Mouse (Mus musculus) retina, adult 2 months (tissue): ENCODE data around the gene Cpb1.
A peak's percentile ranks its signal among the peaks of the same experiment; 100 is the strongest.

Experiments used
- DNase-seq: peaks from one replicate; pipeline ENCODE4 v3.0.0-alpha.2; 2012; ENCODE audit warnings: low read depth, low spot score

Cpb1 gene

DNA sequence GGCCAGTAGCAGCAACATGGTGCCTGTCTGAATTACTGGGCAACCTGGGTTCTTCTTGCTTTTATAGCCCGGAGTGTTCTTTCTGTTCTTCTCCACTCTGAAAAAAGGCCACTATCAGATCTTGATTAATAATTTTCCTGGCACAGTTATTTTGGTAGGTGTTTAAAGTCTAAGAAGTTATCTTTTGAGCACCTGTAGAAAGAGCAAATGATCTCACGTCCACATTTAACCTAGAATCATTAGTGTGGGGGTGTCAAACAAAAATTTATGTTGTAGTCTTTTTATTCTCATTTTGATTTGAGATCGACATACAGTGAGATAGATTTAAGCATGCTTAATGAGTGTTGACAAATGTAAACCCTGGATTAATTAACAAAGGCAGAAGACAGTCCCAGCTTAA is at the start of gene Cpb1:
Gene Cpb1 (minus strand): TSS at position 101 of the 400 bp plus-strand sequence.
- no peak for DNase-seq

DNA sequence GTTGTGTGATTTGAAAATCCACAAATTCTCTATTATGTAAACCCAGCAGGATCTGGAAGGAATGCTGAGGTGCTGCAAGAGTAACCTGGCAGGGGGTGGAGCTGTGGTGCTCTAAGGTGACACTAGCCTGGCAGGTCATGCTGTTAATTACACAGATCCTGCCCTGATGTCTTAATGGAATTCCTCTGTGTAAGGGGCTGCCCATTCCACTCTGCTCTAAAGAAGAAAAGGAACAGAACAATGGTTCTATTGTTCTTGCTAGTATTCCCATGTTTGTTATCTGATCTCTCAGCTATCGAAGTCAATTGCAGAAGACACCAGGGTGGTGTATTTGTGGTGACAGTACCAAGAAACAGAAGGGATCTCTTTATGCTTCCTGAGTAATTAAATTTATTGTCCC is 41.7 kb upstream of the Cpb1 start:
- DNase-seq: no peak

DNA sequence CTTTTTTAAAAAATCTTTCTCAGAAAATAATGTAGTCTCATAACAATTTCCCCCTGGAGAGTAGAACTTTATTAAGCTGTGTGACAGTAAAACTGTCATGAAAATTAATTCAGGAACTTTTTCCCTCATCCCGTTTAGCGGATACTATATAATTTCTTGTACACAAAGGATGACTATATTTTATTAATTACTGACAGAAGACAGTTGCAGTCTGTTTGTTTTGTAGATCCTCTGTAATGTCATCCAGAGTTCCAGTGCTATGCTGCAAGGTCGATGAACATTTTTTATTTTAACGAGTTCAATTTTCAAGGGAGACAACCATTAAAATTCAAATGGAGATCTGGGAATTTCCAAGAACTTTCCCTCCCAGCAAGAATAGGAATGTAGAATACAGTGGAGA is 33.6 kb upstream of the Cpb1 start:
- no peak for DNase-seq

DNA sequence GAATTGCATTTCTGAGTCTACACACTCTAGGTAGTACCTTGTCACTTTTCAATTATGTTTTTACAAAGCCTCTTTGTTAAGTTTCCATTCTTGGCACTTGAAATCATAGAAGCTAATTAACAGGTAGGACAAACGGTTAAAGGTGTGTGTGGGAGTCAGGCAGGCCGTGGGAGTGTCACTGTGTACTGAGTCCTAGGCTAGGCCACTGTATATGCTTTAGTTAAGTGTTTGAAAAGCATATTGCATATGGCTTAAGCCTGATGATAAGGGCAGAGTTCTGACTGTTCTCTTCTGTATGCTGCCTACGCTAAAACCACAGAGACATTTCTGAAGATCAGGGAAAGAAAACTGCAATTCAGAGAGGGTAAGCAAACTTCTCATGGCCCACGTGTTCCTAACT is 31.7 kb upstream of the Cpb1 start:
- DNase-seq: no peak

DNA sequence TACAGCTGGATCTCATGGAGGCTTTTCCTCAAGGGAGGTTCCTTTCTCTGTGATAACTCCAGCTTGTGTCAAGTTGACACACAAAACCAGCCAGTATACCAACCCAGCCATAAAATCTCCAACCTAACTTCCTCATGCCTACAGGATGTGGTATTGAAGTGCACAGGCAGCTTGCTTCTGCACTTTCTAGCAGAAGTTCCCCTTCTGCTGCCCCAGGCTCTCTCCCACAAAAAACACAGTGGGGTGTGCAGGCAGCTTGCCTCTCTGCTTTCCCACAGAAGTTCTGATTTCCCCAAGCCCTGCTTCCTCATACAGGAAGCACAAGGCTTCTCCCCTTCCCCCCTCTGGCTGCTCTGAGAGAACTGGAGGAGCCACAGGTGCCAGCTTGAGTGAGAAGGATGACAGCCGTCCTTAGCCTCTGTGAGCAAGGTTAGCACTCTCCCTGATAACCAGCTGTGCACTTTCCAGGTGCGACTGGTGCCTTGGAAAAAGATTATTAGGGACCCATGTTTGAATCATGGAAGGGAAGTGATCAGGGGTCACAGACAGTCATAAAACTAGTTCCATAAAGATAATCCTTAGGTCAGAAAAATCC is 29.3 kb upstream of the Cpb1 start:
- no peak for DNase-seq

DNA sequence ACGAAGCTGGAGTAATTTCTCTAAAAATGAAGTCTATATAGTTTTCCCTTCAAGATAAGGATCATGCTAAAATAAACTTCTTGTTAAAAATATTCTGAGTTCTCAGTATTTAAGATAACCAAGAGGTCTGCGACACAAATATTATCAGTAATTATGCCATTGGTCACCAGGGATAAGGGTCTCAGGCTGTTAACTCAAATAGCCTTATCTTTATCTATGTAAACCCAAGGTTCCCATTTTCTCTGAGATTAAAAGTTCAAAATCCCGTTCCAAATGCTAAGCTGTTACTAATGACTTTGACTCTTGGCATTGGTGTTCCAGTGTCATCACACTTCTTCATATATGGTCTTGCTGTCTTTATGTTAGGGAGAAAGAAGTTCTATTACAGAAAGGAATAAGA is 20.0 kb upstream of the Cpb1 start:
- no peak for DNase-seq

DNA sequence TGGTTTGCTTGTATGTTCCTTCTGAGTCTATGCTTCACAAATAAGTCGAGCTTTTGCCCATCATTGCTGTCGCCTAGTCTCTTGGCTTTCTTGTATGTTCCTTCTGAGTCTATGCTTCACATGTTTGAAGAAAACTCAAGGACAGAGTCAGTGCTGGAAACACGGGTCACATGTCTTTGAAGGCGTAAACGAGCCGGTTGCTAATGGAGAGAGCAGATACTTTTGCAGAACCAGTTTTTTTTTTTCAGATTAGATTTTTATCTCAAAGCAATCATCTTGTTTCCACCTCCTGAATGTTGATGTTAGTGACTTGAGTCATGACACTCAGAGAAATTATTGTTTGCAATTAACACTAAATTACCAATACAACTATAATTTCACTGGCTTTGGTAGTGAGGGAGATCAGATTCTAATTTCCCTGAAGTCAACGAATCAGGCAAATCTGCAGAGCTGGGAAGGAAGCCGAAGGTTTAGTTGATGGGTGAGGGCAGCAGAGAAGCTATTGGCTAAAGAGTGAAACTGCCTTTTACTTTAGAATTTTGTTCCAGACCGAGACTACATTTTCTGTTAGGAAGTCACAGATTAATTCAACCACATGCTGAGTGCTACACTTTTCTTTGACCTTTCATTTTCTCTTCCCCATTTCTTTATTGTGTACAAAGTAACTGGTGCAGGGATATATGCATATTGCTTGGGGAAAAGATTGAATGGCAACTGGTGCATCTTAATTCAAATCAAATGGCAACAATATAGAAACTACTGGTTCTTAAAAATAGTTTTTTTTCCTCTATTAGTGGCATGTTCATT is 19.2 kb upstream of the Cpb1 start:
- no peak for DNase-seq

DNA sequence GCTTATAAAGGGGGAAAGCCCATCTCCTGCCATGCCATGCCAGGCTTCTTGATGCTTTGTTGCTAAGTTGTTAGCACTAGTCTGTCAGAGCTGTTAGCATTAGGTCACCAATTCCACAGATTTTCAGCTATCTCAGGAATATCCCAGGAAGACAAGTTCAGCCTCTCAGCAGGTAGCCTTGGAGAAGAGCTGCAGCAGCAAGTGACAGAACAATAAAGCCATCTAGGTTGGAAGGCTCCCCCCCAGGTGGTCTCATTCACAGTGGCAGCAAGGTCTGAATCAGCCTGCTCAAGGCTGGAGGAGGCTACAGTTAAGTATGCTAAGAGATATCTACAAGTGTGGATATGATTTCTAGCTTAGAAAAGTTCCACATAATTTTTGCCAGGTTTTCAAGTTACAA is 15.8 kb upstream of the Cpb1 start:
- no peak for DNase-seq

DNA sequence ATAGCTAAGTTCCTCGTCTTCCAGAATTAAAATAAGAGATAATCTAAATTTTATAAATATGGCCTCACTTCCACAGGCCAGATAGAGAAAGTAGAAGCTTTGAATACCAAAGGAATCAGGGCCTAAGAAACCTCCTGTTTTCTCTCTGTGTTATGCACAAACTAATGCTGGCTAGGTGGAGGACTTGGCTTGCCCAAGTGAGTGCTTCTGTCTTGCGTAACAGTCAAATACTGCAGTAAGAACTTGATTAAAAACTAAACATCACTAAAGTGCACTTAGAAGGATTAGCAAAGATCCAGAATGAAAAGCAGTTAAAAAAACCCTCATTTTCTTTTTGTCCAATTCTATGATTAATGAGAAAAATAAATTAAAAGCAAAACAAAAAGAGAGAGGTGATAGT is 13.2 kb upstream of the Cpb1 start:
- no peak for DNase-seq

DNA sequence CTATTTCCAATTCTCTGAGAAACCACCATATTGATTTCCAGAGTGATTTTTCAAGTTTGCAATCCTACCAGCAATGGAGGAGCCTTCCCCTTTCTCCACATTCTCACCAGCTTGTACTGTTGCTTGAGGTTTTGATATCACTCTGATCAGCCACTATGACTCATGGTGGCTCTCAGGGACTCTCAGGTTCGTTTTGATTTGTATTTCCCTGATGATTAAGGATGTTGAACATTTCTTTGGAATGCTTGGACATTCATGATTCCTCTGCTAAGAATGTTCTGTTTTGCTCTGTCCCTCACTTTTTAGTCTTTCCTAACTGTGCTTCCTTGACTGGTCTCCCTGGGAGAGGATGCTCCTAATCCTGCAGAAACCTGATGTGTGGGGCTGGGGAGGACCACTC is 6.3 kb upstream of the Cpb1 start:
- no peak for DNase-seq

DNA sequence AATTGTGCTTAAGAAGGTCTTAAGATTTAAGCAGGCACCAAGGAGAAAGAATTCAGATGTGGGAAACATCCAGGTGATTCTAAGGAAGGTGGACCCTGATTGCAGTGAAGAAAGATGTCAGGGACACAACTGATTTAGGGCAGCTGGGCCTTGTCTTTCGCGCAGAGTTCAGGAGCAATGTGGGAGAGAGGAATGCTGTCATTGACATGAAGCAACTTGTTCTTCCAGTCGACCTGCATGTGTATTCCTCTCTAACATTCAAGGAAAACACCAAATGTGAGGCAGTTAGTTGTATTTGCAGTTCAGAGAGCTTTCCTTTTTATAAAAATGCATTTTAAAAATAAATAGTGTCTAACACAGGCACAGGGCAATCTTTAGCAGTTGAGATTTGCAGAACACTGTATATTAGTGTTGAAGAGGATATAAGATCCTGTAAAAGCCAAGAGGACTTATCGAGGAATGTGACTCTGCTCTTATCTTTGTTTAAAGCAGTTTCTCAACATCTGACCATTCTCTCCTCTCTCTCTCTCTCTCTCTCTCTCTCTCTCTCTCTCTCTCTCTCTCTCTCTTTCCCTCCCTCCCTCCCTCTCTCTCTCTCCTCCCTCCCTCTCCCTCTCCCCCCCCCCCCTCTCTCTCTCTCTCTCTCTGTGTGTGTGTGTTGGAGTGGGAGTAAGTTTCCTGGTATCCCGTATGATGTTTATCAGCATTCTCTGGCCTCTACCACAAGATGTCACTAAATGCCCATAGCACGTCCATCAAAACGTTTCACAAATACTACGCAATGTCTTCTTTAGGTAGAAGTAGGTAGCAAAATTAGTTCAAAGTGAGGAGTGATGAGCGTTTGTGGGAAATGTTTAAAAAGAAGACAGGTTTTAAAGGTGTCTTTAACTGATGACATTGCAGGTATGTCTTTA is 20.7 kb downstream of the Cpb1 start:
- DNase-seq: peak; percentile 2

DNA sequence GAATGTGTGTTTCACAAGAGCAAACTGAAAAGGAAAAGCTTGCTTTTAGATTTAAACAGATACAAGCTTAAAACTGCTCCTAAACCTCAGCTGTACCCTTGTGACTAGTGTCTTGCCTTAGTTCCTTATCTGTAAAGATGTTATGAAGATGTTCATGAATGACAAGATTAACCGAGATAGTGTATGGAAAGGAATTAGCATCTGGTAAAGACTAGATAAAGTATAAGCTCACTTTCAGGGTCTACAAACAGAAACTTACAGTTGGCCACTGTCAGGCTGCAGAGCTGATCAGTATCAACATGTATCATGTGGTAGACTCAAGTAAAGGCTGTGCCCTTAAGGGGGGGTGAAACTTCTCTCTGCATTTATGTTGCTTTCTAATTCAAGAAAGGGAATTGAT is 31.6 kb downstream of the Cpb1 start:
- no peak for DNase-seq

DNA sequence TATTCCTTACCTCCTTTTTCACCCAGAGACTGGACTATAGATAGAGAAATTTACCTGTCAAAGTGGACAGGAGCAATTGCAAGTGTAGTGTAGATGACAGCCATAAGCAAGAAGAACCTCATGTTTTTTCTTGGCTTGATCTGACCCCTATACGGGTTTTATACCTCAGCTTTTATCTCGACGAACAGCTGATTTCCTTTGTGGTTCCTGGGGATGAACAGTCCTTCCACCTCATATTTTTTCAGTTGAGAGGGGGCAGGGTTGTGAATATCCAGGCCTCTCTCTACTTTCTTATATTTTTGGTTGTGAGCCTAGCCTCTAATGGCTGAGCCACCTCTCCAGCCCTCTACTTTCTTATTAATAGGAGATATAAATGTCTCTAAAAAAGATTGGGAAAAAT is 33.5 kb downstream of the Cpb1 start, which contains the start of gene Cpa3:
Gene Cpa3 (minus strand): TSS at position 132 of the 400 bp plus-strand sequence.
- DNase-seq: no peak

DNA sequence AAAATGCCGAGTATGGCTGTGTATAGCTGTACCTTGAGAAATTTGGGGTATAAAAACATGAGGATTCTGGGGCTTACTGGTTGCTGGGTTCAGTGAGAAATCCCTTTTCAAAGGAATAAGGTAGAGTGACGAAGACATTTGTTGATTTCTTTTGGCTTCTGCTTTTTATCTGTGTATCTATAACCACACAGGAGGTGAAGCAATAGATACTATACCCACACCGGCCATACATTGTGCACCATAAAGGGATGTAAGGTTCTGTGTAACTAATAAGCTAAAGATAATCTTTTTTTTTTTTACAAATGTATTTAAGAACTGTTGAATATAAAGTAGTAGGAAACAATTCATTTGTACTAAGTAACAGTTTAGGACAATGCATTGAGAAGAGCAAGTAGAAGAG is 35.8 kb downstream of the Cpb1 start:
- DNase-seq: no peak

DNA sequence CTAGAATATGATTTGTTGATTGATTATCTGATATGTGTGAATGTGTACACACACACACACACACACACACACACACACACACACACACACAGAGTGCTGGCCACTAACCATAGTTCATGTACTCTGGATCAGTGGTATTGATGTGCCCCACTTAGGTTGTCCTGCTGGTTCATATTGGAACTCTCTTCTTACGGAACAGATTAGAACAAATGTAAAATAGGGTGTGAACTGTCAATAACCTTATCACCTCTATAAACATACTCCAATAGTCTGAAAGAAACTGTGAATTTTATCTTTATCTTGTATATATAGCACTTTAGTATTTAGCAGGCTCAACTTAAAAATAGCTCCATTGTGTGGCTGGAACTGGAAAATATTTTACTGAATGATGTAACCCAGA is 38.6 kb downstream of the Cpb1 start:
- no peak for DNase-seq

DNA sequence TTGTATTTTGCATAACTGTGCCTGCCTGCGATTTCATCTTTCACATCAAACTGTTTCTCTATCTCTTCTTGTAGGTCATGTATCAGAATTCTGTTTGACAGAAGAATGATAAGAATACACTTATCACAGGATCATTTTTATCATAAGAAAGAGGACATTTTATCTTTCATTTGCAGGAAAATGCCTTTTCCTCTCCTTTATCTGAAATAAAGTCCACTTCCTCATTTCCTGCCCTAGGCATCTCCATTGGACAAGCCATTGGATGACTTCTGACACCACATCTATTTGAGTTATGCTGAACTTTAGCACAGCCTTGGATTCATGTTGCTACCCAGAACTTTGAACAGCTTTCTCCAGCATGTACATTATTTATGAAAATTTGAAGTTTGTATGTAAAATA is 46.5 kb downstream of the Cpb1 start:
- no peak for DNase-seq

DNA sequence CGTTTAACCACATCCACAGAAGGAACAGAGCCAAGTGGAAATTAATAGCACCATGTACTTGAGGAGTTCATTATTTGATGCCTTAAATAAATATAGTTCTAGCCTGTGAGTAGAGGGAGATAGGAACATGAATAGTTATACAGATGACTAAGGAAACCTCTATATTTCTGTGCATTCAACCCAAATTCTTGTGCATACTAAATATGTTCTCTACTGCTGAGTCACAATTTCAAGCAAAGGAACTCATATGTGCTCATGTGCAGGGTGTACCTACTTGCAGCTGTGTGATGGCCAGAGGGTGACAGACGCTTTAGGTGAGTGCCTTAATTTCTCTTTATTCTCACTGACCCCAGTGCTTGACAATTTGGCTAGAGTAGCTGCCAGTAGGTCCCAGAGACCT is 50.1 kb downstream of the Cpb1 start:
- DNase-seq: no peak

DNA sequence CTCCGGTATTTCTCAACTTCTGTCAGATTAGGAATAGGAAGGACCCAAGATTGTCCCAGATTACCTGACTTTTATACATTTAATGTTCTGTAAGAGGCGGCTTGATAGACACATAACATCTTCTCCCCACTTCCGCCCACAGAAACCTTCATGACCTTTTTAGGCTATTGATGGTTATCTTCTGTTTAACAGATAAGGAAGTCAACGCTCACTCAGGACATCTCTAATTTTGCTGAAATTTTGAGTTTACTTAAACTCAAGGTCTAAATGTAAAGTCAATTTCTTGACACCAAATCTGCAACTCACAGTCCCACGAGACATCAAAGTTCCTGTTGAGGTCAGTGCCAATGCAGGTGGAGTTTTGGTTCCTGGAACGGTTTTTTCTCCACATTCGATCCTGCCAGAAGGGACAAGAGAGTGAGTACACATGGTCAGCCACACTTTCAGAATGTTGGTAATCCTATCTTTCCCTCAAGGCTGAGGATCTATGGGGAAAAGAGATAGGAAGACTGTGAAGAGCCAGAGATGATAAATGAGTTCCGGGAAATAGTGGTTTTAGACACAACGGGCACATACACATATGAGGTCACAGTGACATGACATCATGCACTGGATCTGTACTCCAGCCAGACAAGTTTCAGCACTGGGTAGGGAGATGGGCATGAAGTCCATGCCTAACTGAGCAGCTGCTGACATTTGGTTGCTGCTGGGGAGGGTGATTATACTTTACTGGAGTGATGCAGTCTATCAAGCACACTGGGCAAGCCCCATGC is 52.4 kb downstream of the Cpb1 start:
- DNase-seq: no peak

DNA sequence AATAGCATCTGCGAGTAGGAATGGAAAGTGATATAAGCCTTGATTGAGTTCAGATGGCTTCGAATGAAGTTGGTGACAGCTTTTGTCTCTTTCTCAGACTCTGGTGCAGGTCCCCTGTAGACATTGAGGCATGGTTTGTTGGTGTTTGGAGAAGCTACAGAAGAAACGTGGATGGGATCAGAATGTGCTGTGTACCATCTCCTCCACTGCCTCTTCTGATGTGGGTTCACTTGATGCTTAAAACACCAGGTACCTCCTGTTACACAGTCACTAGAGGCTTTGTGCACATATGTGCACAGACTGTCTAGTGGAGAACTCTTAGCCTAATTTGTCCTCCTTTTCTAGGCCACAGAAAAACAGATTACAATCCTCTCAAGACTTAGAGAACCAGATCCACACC is 53.4 kb downstream of the Cpb1 start:
- DNase-seq: no peak

DNA sequence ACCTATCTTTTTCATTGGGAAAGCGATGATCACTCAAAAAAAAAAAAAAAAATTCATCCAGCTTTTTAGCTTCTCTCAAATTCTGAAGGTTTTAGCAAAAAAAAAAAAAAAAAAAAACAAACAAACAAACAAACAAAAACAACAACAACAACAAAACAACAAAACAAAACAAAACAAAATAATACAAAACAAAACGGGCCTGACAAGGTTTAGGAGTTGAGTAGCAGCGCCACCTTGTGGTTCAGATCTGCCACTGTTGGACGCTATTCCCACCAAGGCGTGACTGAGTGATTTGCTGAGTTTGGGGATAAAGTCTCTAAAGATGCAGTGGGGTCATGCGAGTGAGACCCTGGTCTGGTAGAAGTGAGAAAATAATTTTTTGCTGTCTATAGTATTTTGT is 76.7 kb downstream of the Cpb1 start:
- DNase-seq: peak; percentile 33
